In genomic region chr11:19875551-19875950, GRCm38 (mm10) we compare ENCODE assay signal across 20 mouse cellular contexts. TPM values are rescaled to one million over a fixed set of nuclear protein-coding genes. Genes with fewer than 3 reads are reported as not detected.
DNase-seq lines count a peak whose midpoint lies in the region; ATAC-seq and TF ChIP-seq lines count a peak whose summit lies in the region.
"Had no signal": no experiment of that assay in that cellular context is flagged by ENCODE, and none has a peak within 500 bp of the region (broad histone marks: within the 10 kb centered on the region; RNA-seq: fewer than 3 reads in every experiment).

No protein-coding gene starts in this region.

- no peaks in the 10 kb centered on the region for H3K9me3 ChIP-seq in heart, embryonic 10.5 days
- H3K9me3 ChIP-seq in heart, embryonic 11.5 days (replicated peaks; ENCODE audit: control insufficient read depth, low read length), result no peaks in the 10 kb centered on the region
- no peaks in the 10 kb centered on the region for H3K9me3 ChIP-seq in hindbrain, embryonic 13.5 days
- no peaks in the 10 kb centered on the region for H3K9me3 ChIP-seq in hindbrain, embryonic 12.5 days (replicated peaks)
- H3K9me3 ChIP-seq in E14TG2a.4 (ENCODE audit: low read length), result no peaks in the 10 kb centered on the region
- H3K9me3 ChIP-seq: midbrain, embryonic 15.5 days had no signal

- H3K4me3 ChIP-seq in heart, embryonic 10.5 days, result no peak overlapping the region
- no peak overlapping the region for H3K4me3 ChIP-seq in heart, embryonic 11.5 days (ENCODE audit: low read depth, low read length)
- no peak overlapping the region for H3K4me3 ChIP-seq in hindbrain, embryonic 13.5 days
- no peak overlapping the region for H3K4me3 ChIP-seq in hindbrain, embryonic 12.5 days
- peak overlapping the region; percentile 56 for H3K4me3 ChIP-seq in E14TG2a.4 (replicated peaks; ENCODE audit: low read length)
- H3K4me3 ChIP-seq: layer of hippocampus, adult 2 months; midbrain, embryonic 15.5 days had no signal

- H3K4me2 ChIP-seq in heart, embryonic 11.5 days, result no peak overlapping the region
- 0 out of 2 replicates have a peak overlapping the region, but pooled peaks have one; percentile 10 for H3K4me2 ChIP-seq in hindbrain, embryonic 13.5 days
- no peak overlapping the region for H3K4me2 ChIP-seq in hindbrain, embryonic 12.5 days (replicated peaks)
- H3K4me2 ChIP-seq: midbrain, embryonic 15.5 days had no signal

- peak overlapping the region; percentile 44; the same call in 1 of the 2 replicates for H3K27ac ChIP-seq in heart, embryonic 10.5 days
- no peak overlapping the region for H3K27ac ChIP-seq in heart, embryonic 11.5 days (ENCODE audit: low read depth, low read length)
- H3K27ac ChIP-seq in hindbrain, embryonic 13.5 days, result no peak overlapping the region
- H3K27ac ChIP-seq in hindbrain, embryonic 12.5 days, result no peak overlapping the region
- H3K27ac ChIP-seq: layer of hippocampus, adult 2 months; liver, embryonic 14.5 days; midbrain, embryonic 15.5 days; stomach, postnatal 0 days had no signal

- H3K27me3 ChIP-seq in heart, embryonic 10.5 days (ENCODE audit: insufficient read depth, poor library complexity, severe bottlenecking), result no peaks in the 10 kb centered on the region
- H3K27me3 ChIP-seq in heart, embryonic 11.5 days (ENCODE audit: control insufficient read depth, insufficient read depth, low read length), result no peaks in the 10 kb centered on the region
- H3K27me3 ChIP-seq in hindbrain, embryonic 13.5 days, result no peaks in the 10 kb centered on the region
- H3K27me3 ChIP-seq in hindbrain, embryonic 12.5 days, result no peaks in the 10 kb centered on the region; the same call in 1 of the 2 replicates
- no peaks in the 10 kb centered on the region for H3K27me3 ChIP-seq in E14TG2a.4 (ENCODE audit: insufficient read depth, low read length)
- H3K27me3 ChIP-seq: midbrain, embryonic 15.5 days had no signal

- H3K36me3 ChIP-seq in heart, embryonic 10.5 days, result no peaks in the 10 kb centered on the region
- H3K36me3 ChIP-seq in heart, embryonic 11.5 days (ENCODE audit: control insufficient read depth, insufficient read depth, low read length), result no peaks in the 10 kb centered on the region
- no peaks in the 10 kb centered on the region for H3K36me3 ChIP-seq in hindbrain, embryonic 13.5 days
- H3K36me3 ChIP-seq in hindbrain, embryonic 12.5 days, result no peaks in the 10 kb centered on the region
- no peaks in the 10 kb centered on the region for H3K36me3 ChIP-seq in E14TG2a.4 (ENCODE audit: insufficient read depth, low read length)
- H3K36me3 ChIP-seq: midbrain, embryonic 15.5 days had no signal

- DNase-seq in heart, embryonic 10.5 days (ENCODE audit: low spot score), result no peak
- peak; percentile 27 for DNase-seq in ES-CJ7 (ENCODE audit: low read depth, low spot score)
- no peak for DNase-seq in retina, embryonic 14.5 days (ENCODE audit: low spot score)
- DNase-seq: cerebellum, adult 8-10 months; gastrocnemius, postnatal 36 days; kidney, adult 8-10 months; kidney, postnatal 14 days; layer of hippocampus, postnatal 36 days; lung, postnatal 14 days; right cerebral cortex, adult 18-20 months; thymus, postnatal 14 days had no signal

- no peak for TF ChIP-seq CTCF in E14TG2a.4 (conservative IDR thresholded peaks at IDR 0.05; ENCODE audit: low read length)

- 56% methylated on average over 12 of the region's 12 CpGs for whole genome bisulfite sequencing in heart, embryonic 10.5 days
- WGBS in heart, embryonic 11.5 days (ENCODE audit: insufficient replicate concordance), result 50% methylated on average over 12 of the region's 12 CpGs
- WGBS in hindbrain, embryonic 13.5 days, result 44% methylated on average over 12 of the region's 12 CpGs
- WGBS in hindbrain, embryonic 12.5 days, result 47% methylated on average over 12 of the region's 12 CpGs

- no peak for ATAC-seq in heart, embryonic 11.5 days (replicated peaks; ENCODE audit: insufficient number of reproducible peaks, low FRiP score, low TSS enrichment)
- no peak for ATAC-seq in hindbrain, embryonic 13.5 days (ENCODE audit: low FRiP score)
- no peak for ATAC-seq in hindbrain, embryonic 12.5 days (ENCODE audit: low FRiP score)
- ATAC-seq: forebrain, embryonic 16.5 days; midbrain, embryonic 15.5 days had no signal

- H3K9ac ChIP-seq in heart, embryonic 11.5 days (ENCODE audit: low read depth, low read length), result no peak overlapping the region
- no peak overlapping the region for H3K9ac ChIP-seq in hindbrain, embryonic 13.5 days
- no peak overlapping the region for H3K9ac ChIP-seq in hindbrain, embryonic 12.5 days
- H3K9ac ChIP-seq: liver, embryonic 14.5 days; midbrain, embryonic 15.5 days had no signal

- peaks cover 7% of the 10 kb centered on the region; the same call in 1 of the 2 replicates for H3K4me1 ChIP-seq in heart, embryonic 10.5 days
- H3K4me1 ChIP-seq in heart, embryonic 11.5 days (ENCODE audit: control insufficient read depth, insufficient read depth, low read length), result no peaks in the 10 kb centered on the region
- no peaks in the 10 kb centered on the region for H3K4me1 ChIP-seq in hindbrain, embryonic 13.5 days (replicated peaks)
- no peaks in the 10 kb centered on the region for H3K4me1 ChIP-seq in hindbrain, embryonic 12.5 days
- H3K4me1 ChIP-seq in E14TG2a.4 (replicated peaks; ENCODE audit: low read depth, low read length), result peaks cover 26% of the 10 kb centered on the region
- H3K4me1 ChIP-seq: midbrain, embryonic 15.5 days had no signal

RNA-seq across cellular contexts. Expression of gene Spred2, which starts 48.6 kb away (rescaled TPM):
- 4.4 and 6.7 TPM in 2 replicates for polyA plus RNA-seq in heart, embryonic 10.5 days (2016; fragmentation: Nextera tagmentation; extraction: Ambion mirVana)
- polyA plus RNA-seq in heart, embryonic 11.5 days (2014; fragmentation: Nextera tagmentation; extraction: Ambion mirVana), result 4.4 and 4.7 TPM in 2 replicates
- 6.0 and 6.1 TPM in 2 replicates for polyA plus RNA-seq in hindbrain, embryonic 13.5 days (2015; fragmentation: Nextera tagmentation; extraction: Ambion mirVana)
- polyA plus RNA-seq in hindbrain, embryonic 12.5 days (2016; fragmentation: Nextera tagmentation; extraction: Ambion mirVana), result 6.8 and 7.8 TPM in 2 replicates
